Mouse (Mus musculus): Measurements from ENCODE around the gene Prss54.

DNA sequence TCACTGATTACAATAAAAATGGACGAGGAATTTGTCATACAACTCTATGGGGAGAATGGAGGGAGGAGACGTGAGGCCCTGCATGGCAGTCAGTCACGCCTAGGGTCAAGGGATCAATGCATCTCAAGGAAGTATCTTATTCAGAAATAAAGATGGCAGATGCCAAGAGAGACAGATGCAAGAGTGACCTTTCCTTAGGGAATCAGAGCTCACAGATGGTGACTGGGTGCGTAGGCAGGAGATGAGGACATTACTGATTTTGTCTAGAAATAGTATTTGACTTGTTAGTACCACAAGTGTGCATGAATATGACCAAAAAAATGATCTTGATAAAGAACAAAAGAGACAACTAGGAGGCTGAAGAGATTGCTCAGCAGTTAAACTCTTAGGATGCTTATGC is 63.9 kb downstream of the Prss54 start:
- TF ChIP-seq CTCF (IDR thresholded peaks at IDR 0.05; ENCODE audit: low read depth, low read length), result no peak
- TF ChIP-seq GATA1 (IDR thresholded peaks at IDR 0.05; ENCODE audit: borderline replicate concordance, low read length), result no peak
- no peak for TF ChIP-seq POLR2AphosphoS5 (IDR thresholded peaks at IDR 0.05; ENCODE audit: insufficient replicate concordance, low read depth, low read length)
- TF ChIP-seq GATA2 (IDR thresholded peaks at IDR 0.05; ENCODE audit: borderline replicate concordance, low read depth, low read length), result no peak
- TF ChIP-seq TAL1 (conservative IDR thresholded peaks at IDR 0.05; ENCODE audit: low read depth, low read length), result no peak
